Mouse (Mus musculus) skeletal muscle tissue, adult 2 months (tissue): Measurements from ENCODE around the gene Coq8b.

Source experiments
- DNase-seq: peaks from one replicate; pipeline ENCODE4 v3.0.0-alpha.2; 2012; ENCODE audit warnings: low read depth, low spot score

The Coq8b gene

DNA sequence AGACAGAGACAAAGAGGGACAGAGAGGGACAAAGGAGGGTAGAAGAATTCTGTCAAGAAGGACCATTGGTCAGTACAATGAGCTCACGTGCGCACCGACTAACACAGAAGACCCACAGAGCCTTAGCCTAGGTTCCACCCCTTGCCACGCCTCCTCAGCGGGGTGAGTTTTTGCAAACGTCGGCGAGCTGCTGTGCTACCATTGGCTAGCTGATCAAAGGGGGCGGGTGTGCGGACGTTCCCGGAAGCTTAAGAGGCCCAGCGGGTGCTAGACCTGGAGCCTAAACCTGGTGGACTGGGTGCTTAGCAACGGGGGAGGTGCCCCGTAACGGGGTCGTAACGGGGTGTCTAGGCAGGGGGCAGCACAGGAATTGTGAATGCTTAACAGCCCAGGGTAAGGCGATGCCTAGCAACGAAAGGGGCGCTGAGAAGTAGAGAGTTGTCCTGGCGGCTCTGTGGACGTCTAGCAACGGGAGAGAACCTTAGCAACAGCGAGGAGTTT lies at the start of gene Coq8b:
Gene Coq8b, plus strand, starts transcription at position 243 of the 501 bp plus-strand sequence.
- DNase-seq, result peak; percentile 87

DNA sequence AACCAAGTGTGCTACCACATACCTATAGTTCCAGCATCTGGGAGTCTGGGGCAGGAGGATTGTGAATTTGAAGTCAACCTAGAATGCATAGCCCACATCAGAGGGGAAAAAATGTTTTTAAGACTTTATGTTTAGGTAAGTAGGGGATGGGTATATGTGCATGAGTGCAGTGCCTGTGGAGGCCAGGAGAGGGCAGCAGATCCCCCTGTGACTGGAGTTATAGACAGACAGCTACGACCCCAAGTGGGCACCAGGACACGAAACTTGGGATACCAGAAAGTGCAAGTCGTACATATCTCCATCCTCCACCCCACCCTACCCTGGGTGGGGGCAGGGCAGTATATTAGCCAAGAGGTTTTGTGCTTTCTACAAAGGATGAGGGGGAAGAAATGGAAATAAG lies 47.9 kb upstream of the Coq8b start:
- DNase-seq, result no peak

DNA sequence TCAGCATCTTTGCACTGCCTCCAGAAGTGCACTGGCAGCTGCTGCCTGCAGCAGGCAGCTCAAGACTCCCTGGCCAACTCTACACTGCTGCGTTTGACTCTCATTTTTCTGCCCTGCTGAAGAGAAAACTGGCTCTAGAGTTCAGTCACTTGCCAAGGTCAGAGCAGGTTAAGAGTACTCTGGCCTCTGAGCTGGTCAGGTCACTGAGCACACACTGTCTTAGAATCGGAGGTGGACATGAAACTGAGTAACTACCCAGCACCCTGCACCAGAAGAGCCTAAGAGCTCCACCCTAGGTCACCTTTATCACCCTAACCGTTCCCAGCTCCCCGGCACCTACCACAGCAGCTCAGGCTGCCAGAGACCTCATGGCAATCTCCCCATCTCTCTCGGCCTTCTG lies 46.8 kb upstream of the Coq8b start:
- no peak for DNase-seq

DNA sequence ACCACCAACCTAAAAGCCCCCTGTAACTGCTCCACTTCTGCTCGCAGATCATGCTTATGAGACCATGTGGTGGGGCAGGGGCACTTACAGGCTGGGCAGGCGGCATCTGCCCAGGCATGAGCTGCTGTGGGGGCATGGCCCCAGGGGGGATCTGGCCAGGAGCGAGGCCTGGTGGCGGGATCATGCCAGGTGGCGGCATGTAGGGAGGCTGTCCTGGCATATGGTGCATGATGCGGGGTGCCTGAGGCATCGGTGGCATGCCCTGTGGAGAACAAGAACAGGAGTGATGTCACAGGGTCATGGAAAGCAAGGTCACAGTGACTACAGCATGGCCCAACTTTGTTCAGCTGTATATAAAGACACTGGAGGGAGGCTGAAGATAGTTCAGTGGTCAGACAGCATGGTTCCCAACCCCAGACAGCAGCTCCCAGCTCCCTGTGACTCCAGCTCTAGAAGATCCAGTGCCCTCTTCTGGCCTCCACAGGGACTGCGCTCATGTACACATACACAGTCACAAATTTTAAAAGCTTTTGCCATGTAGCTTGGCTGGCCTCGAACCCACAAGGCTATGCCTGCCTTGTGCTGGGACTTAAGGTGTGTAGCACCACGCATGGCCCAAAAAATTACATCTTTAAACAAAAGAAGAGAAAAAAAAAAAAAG lies 43.4 kb upstream of the Coq8b start:
- DNase-seq, result no peak

DNA sequence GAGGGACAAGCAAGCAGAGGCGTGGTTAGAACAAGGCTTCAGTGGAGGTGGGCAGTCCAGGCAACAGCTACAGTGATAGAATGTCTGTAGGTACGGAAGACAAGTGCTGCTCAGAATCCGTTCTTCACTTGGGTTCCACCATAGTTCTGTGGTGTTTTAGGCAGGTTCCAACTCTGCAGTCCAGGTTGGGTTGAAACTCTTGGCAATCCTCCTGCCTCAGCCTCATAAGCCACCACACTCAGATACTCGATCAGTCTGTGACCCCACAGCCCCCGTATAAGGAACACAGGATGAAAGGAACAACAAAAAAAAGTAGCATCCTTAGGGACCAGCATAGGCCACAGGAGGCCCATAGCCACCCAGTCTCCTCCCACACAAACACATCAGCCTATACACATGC lies 40.4 kb upstream of the Coq8b start:
- DNase-seq, result no peak

DNA sequence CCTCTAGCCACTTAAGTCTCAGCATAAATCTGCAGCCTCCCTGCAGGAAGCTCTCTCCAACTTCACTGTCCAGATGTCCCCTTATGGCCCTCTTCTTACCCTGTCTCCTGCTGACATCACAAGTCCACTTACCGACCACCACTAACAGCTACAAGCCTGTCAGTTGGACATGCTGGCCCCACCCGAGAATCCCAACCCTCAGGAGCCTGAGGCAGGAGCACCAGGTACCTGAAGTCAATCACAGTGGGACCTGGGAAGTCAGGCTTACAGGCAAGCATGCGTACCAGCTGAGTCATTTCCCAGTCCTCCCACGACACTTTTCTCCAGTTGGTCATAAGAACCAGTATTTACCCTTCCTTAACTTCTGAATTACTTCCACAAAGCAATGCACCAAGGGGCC lies 39.1 kb upstream of the Coq8b start:
- no peak for DNase-seq

DNA sequence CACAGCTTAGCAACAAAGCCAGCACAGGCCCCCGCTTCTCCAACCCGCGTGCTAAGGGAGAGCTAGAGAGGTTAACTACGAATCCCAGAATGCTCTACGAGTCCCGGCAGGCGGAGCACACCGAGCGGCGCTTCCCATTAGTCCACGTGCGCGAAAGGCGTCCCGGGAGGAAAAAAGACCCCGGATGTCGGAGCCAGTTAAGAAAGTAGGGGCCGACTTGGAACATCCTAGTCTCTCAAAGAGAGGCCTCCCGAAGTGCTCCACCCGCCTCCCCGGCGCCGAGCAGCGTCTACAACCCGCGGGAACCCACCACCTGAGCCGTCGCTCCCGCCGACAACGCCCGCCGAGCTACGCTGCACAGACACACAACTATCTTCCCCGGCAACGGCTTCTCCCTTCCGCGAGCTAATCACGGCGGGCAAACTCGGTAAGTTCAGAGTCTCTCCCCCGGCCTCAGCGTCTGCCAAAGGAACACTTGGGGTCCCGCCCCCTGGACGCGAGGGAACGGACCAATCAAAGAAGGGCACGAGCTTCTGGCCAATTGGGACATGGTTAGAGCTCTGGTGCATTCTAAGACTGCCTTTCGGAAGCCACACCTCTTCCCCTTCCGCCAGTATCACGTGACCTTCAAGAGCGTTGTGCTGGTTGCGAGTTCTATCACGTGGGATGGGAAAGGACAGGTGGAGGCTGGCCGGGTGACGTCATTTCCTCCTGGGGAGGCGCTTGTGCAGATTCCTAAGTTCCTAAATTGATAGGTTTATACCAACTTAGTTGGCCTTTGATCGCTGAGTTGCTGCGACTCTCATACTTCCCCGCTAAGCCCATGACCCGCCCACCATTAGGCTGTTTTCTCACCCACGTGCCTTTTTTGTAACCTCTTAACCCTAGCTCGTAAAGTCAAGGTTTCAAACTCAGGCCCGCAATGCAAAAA lies 36.9 kb upstream of the Coq8b start, which contains the start of the genes BC024978 and Snrpa:
Gene BC024978, plus strand, starts transcription at position 101 of the 931 bp plus-strand sequence.
Gene Snrpa, minus strand, starts transcription at position 591 of the 931 bp plus-strand sequence.
- peak; percentile 100 for DNase-seq

DNA sequence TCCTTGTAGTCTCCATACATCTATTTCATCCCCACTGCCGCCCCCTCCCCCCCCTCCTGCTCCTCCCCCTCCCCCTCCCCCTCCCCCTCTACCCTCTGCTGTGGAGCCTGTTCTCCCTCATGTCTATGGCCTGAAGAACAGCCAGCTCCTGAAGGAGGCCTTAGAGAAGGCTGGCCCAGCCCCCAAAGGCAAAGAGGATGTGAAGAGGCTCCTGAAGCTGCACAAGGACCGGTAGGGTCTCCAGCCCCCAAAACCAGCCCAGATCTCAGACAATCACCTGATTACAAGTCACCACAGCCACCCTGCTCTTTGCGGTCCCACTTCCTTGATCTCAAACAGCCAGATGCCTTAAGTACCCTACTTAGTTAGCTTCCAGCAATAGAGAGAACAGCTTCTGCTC lies 35.7 kb upstream of the Coq8b start:
- DNase-seq, result no peak

DNA sequence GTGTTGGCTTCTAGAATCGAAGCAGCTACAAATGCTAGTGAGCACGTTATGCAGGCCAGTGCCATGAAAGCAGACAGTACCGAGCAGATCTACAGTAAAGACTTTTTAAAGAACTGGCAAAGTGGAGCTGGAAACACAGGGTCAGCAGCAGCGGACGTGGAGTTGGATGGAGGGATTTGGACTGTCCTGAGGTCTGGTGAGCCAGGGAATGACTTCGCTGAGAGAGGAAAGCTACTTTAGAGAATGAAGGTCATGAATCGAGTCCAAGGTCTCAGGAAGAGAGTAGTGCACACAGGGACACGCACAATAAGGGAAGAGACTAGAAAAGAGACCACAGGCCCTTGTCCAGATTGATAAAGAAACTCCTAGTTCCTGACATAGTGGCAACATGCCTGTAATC lies 35.2 kb upstream of the Coq8b start:
- no peak for DNase-seq

DNA sequence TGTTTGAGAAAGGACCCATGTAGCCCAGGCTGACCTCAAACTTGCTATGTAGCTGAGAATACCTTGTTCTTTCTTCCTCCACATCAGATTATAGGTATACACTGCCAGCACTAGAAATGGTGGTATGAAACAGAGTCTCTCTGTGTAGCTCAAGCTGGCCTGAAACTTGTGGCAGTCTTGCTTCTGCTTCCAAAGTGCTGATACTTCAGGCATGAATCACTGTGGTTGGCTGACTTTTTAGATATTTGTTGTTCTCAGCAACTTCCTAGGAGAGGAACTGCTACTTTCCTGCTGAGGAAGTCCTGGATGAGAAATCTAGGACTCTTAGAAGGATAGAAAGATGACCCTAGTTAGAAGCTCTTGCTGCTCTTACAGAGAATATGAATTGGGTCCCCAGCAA lies 34.5 kb upstream of the Coq8b start:
- no peak for DNase-seq

DNA sequence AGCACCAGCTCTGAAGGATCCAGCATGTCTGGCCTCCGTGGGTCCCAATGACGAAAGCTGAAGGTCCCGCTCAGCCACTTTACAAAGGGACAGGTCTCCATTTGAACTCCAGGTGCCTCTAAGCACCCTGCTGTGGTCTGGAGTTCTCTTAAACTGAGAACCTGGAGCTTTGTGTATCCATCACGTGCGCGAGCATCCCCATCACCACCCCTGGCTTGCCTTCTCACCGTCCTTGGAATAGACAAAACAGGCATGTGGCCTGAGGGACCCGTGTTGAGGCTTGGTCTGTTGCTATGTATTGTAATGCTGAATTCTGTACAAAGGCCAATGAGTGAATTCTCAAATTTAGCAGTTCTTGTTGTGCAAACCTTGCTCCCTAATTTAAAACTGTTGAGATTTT lies 34.0 kb upstream of the Coq8b start:
- DNase-seq, result no peak

DNA sequence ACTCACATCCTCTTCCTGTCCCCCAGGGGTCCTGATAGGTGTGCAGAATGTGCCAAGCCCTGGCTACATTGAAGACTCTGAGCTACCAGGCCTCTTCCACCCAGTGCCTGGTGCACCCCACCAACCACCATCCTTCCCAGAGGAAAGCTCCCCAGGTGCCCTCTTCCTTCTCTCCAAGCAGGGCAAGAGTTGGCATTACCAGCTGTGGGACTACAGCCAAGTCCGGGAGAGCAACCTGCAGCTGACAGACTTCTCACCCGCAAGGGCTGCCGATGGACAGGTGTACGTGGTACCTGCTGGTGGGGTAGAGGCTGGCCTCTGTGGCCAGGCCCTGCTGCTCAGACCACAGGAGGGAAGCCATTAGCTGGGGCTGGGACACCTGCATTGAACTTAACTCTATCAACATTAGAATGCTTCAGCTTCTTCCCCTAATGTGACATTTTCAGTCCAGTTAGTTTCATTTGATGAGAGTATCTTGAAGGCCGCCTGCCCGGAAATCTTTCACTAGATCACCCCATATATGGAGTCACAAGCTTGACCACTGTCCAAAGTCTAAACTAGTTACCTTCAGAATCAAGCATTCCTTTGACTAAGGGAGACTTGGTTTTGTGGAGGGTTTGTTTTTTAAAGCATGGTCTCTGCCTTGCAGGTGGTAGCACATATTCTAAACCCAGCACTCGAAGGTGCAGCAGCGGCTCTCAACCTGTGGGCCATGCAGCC lies 28.9 kb upstream of the Coq8b start:
- no peak for DNase-seq

DNA sequence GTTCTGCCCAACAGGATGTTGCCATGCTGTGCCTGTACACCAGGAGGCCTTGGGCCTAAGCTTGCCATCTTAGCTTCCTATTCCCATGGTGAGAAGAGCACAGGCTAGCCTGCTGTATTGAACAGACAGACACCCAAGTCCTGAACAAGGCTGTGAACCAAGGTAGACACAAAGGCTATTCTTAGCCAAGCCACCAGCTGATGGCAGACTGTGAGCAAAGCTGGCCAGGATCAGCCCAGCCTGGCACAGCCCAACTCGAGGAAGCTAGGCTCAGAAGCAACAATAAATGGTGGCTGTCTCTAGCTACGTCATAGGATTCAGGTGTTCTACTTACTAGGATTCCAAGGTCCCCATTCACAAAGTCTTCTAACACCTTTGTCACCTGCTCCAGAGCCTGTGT lies 20.2 kb upstream of the Coq8b start:
- no peak for DNase-seq

DNA sequence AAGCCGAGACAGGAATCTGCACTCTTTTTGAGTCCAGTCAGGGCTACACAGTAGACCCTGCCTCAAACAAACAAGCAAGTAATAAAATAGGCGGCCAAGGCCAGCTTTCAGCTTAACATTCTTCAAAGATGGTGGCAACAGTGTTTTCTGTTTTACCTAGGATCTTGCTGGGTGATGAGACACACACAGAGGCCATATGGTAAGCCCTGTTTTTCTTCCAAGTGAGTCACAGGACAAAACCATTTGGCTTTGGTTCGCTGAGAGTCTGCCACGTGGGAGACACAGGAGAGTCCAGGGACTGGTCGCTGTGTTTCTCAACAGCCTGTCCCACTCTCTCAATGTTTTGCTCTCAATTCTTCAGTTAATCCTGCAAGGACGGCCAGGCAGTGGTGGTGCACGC lies 14.2 kb upstream of the Coq8b start:
- DNase-seq, result no peak

DNA sequence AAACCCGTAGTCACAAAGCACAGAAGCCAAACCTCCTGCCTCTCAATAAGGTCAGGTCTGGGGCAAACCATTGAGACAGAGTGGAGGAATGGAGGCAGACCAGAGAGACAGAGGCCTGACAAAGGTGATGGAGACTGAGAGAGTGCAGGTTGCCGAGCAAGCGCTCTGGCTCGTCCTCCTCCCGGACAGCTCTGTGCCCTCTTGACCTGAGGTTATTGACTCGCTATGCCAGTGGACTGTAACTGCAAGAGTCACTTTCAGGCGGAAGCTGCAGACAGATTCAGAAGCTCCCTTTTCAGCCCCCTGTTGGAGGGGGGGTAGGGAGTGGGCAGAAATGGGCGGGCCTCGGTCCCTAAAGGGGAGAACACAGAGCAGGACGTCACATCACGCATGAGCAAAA lies 12.9 kb upstream of the Coq8b start:
- DNase-seq, result no peak

DNA sequence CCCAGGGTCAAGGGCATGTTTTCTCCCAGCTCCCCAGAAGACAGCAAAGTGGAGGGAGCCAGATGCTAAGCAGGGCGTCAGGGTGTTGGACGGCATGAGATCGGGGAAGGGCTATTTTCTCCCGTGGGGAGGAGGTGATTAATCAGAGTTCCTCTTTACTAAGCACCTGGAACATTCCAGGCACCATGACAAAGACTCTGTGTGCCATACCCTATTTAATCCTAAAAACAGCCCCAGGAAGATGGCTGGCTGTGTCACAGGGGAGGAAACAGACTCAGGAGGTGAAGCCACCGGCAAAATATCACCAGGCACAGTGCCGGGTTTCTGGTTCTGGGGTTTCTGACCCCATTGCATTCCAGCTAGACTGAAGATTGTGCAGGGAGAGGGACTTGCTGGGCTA lies 10.9 kb upstream of the Coq8b start:
- no peak for DNase-seq

DNA sequence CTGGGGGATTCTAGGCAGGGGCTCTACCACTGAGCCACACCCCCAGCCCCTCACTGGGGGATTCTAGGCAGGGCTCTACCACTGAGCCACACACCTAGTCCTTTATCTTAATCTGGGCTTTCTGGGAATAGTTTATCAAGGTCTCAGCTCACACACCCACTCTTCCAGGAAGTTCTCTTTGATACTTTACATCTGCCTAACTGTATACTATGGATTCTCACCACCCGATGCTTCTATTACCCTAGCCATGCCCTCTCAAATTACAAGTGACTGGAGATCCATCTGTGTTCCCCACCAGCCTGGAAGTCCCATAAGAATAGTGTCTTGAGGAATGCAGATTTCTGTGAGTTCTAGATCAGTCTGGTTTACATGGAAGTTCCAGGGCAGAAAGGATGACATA lies 10.3 kb upstream of the Coq8b start:
- no peak for DNase-seq

DNA sequence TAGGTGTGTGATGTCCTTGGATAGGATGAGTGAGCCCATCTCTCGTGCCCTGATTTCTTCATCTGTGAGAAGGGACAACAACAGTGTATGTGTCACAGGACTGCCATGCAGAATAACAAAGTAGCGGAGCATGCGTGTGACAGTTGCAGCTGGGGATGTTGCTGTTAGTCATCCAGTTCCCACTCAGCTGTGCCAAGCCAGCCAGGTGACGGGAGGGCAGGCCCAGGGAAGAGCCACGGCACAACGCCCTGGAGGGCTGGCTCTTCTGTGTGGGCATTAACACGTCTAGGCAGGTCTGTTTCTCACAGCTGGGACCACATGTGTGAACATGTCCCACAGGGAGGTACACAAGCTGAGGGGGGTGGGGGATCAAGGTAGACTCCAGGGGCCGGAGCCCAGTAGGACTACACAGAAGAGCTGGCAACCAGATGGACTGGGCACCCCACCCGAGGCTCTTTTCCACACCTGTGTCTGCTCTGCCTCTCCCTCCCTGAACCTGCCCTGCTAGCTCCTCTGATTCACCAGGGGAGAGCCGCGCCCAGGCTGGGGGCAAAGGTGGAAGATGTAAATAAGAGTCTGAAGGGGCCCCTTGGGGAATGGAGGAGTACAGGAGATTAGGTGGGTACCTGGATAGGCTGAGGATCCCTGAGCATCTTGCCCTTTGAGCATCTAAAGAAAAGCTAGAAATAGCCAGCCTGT lies 7.8 kb upstream of the Coq8b start:
- no peak for DNase-seq

DNA sequence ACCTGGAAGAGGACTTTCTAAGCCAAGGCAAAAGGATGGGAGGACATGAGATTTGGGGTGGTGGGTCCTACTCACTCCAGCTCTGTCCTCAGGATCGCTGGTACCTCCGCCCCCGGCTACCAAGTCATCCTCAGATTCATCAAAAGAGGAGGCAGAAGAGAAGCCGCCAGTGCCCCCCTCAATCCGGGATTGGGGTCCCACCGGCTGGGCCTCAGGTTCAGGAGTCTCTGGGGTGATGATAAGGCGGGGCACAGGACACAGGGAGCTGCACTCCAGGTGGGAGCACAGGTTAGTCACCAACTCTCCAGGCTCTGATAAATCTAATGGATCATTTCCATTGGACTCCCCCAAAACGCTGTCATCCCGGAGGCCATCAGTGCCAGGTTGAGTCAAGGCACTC lies 5.5 kb upstream of the Coq8b start:
- no peak for DNase-seq

DNA sequence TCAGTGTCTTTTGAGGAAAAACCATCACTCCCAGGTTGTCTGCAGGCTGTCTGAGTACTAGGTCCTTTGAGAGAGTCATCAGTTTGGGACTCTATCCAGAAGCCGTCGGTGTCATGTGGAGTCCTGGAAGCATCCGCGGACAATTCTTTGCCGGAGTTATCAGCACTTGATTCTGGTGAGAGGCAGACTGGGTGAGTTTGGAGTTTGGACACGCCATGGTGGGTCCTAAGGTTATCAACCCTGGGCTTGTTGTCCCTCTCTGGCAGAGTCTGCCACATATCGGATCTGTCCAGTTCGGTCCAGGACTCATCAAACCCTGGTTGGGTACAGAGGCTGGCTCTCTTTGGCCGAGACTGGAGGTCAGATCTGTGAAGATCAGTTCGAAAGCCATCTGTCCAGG lies 5.1 kb upstream of the Coq8b start:
- no peak for DNase-seq

DNA sequence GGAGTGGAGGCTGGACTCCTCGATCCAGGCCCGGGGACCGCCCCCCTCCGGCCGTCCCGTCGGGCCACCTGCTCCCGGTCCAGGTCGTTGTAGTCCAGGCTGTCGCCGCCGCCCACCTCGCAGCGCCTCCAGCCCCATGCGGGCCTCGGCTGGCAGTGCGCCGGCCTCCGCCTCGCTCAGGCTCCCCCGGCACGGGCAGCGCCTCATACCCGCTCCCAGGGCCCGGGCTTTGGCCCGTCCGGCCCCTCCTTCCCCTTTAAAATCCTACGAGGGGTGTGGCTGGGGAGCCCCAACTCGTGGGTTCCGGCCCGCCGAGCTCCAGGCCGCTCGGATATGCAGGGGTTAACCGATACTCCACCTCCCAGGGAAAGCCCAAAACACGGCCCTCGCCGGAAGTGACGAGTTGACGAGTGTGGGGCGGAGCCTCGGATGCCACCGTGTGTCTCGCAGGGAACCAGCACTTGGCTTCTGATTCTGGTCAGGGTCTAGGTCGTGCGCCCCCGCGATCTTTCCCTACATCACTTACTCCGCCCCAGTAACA lies 4.5 kb upstream of the Coq8b start, which contains the start of gene Itpkc:
Gene Itpkc, minus strand, starts transcription at position 381 of the 541 bp plus-strand sequence.
- DNase-seq, result peak; percentile 83
